Comparison of ENCODE assay signal across 25 mouse cellular contexts in genomic region chr7:92977429-92977828, GRCm38 (mm10).
"Had no signal": no experiment of that assay in that cellular context is flagged by ENCODE, and none has a peak within 500 bp of the region (broad histone marks: within the 10 kb centered on the region; RNA-seq: fewer than 3 reads in every experiment).

No protein-coding gene starts in this region.

- DNase-seq: gastrocnemius, adult 2 months; gastrocnemius, postnatal 14 days; gastrocnemius, postnatal 36 days; heart, adult 18-20 months; heart, postnatal 10 days; heart, postnatal 4 days; kidney, adult 18-20 months; kidney, adult 8-10 months; kidney, postnatal 10 days; kidney, postnatal 25 days; kidney, postnatal 4 days; left cerebral cortex, postnatal 4 days had no signal

- H3K9me3 ChIP-seq: heart, embryonic 10.5 days; heart, embryonic 12.5 days; hindbrain, embryonic 10.5 days; hindbrain, embryonic 12.5 days; intestine, embryonic 15.5 days; limb, embryonic 13.5 days; limb, embryonic 15.5 days; liver, embryonic 12.5 days had no signal

- H3K9ac ChIP-seq: heart, embryonic 12.5 days; hindbrain, embryonic 12.5 days; hindbrain, embryonic 14.5 days; intestine, embryonic 15.5 days; limb, embryonic 13.5 days; limb, embryonic 15.5 days; liver, embryonic 12.5 days had no signal

- H3K4me1 ChIP-seq: heart, embryonic 10.5 days; heart, embryonic 12.5 days; hindbrain, embryonic 10.5 days; hindbrain, embryonic 12.5 days; intestine, embryonic 15.5 days; limb, embryonic 15.5 days; liver, embryonic 12.5 days had no signal

- H3K27ac ChIP-seq: gastrocnemius, adult 2 months; heart, embryonic 10.5 days; hindbrain, embryonic 10.5 days; hindbrain, embryonic 12.5 days; hindbrain, embryonic 14.5 days; intestine, embryonic 15.5 days; layer of hippocampus, adult 2 months; limb, embryonic 13.5 days; limb, embryonic 15.5 days; liver, embryonic 12.5 days had no signal

- H3K36me3 ChIP-seq: heart, embryonic 10.5 days; heart, embryonic 12.5 days; hindbrain, embryonic 10.5 days; hindbrain, embryonic 12.5 days; intestine, embryonic 15.5 days; limb, embryonic 13.5 days; limb, embryonic 15.5 days; liver, embryonic 12.5 days had no signal

- H3K4me2 ChIP-seq: heart, embryonic 12.5 days; hindbrain, embryonic 12.5 days; hindbrain, embryonic 14.5 days; intestine, embryonic 15.5 days; limb, embryonic 13.5 days; limb, embryonic 15.5 days; liver, embryonic 12.5 days had no signal

- H3K4me3 ChIP-seq: gastrocnemius, adult 2 months; heart, embryonic 10.5 days; heart, embryonic 12.5 days; hindbrain, embryonic 10.5 days; hindbrain, embryonic 12.5 days; intestine, embryonic 15.5 days; layer of hippocampus, adult 2 months; limb, embryonic 13.5 days; limb, embryonic 15.5 days; liver, embryonic 12.5 days had no signal

- ATAC-seq: hindbrain, embryonic 16.5 days; inflammation-experienced regulatory T-cells, adult 6 months; intestine, embryonic 15.5 days; intestine, postnatal 0 days; liver, embryonic 12.5 days had no signal

- H3K27me3 ChIP-seq: heart, embryonic 12.5 days; hindbrain, embryonic 12.5 days; intestine, embryonic 15.5 days; limb, embryonic 13.5 days; limb, embryonic 15.5 days; liver, embryonic 12.5 days had no signal
